Mouse (Mus musculus) testis, adult 2 months (tissue): Measurements from ENCODE around the gene Zfp322a. TPM values are rescaled to one million over a fixed set of nuclear protein-coding genes. Genes with fewer than 3 reads are reported as not detected.
A peak's percentile ranks its signal among the peaks of the same experiment; 100 is the strongest.
"Not testable (repeated sequence)": the region's sequence is repeated elsewhere in the genome, so short reads cannot be mapped to it uniquely, and the experiment has no call there.

Experiments
- H3K27ac ChIP-seq: fragments of 200-500 bp; 2 replicates; pipeline ENCODE4 v1.5.1; 2012; ENCODE audit warnings: low read depth, low read length; ENCODE audit not compliant: control insufficient read depth, insufficient read depth
- H3K27me3 ChIP-seq: fragments of 200-500 bp; 2 replicates; pipeline ENCODE4 v1.6.1; 2012; ENCODE audit warnings: mild to moderate bottlenecking, low read length, moderate library complexity; ENCODE audit not compliant: control insufficient read depth, insufficient read depth
- H3K36me3 ChIP-seq: fragments of 200-500 bp; 2 replicates; pipeline ENCODE4 v1.6.1; 2012; ENCODE audit warnings: mild to moderate bottlenecking, low read length; ENCODE audit not compliant: control insufficient read depth, insufficient read depth
- H3K4me1 ChIP-seq: fragments of 200-500 bp; 2 replicates; pipeline ENCODE4 v1.6.1; 2012; ENCODE audit warnings: low read length; ENCODE audit not compliant: control insufficient read depth, insufficient read depth
- H3K4me3 ChIP-seq: fragments of 200-500 bp; 2 replicates; pipeline ENCODE4 v1.5.1; 2012; ENCODE audit warnings: low read depth, mild to moderate bottlenecking, low read length, moderate library complexity, mixed read lengths; ENCODE audit not compliant: control insufficient read depth
- CTCF ChIP-seq: fragments of 200-500 bp; IDR thresholded peaks from 2 replicates; pipeline ENCODE4 v1.5.1; 2012; ENCODE audit warnings: low read depth, mild to moderate bottlenecking, inconsistent platforms, low read length, moderate library complexity; ENCODE audit not compliant: control insufficient read depth, insufficient read depth, insufficient replicate concordance
- POLR2A ChIP-seq: fragments of 200-500 bp; IDR thresholded peaks from 2 replicates; pipeline ENCODE4 v1.6.1; 2012; ENCODE audit warnings: low read depth, mild to moderate bottlenecking, inconsistent platforms, low read length, moderate library complexity; ENCODE audit not compliant: control insufficient read depth
- polyA plus RNA-seq: library from polyadenylated mRNA; depleted of rRNA; stranded (reverse); fragments of >200 nt; gene quantifications from 2 replicates; pipeline ENCODE4 v1.2.3, GENCODE M21; 2012

Gene Zfp322a
- polyA plus RNA-seq, 1 experiment = 1.8 TPM

GRCm38 (mm10) chr13:23401683-23402527, 32.9 kb upstream of the Zfp322a start:
- Histone ChIP-seq H3K27me3 (no peaks in the 10 kb centered on the region), H3K4me1 (peaks cover 2% of the 10 kb centered on the region; the same call in 1 of the 2 replicates), H3K4me3 (no peak overlapping the region), H3K27ac (no peak overlapping the region), H3K36me3 (no peaks in the 10 kb centered on the region)
- TF ChIP-seq CTCF (peak; percentile 36; the same call in 1 of the 2 replicates), POLR2A (no peak)

GRCm38 (mm10) chr13:23400771-23401682, 32.0 kb upstream of the Zfp322a start:
- peaks cover 8% of the 10 kb centered on the region for H3K4me1 ChIP-seq
- no peak overlapping the region for H3K4me3 ChIP-seq
- H3K27me3 ChIP-seq = peaks cover 3% of the 10 kb centered on the region; the same call in 1 of the 2 replicates
- H3K36me3 ChIP-seq = no peaks in the 10 kb centered on the region
- H3K27ac ChIP-seq = no peak overlapping the region
- TF ChIP-seq POLR2A = no peak
- no peak for TF ChIP-seq CTCF

GRCm38 (mm10) chr13:23396913-23397312, 27.9 kb upstream of the Zfp322a start:
- H3K27me3 ChIP-seq, H3K4me1 ChIP-seq, H3K36me3 ChIP-seq, H3K27ac ChIP-seq: not testable (repeated sequence)
- H3K4me3 ChIP-seq = peak overlapping the region; percentile 48

GRCm38 (mm10) chr13:23396246-23396703, 27.3 kb upstream of the Zfp322a start:
- Histone ChIP-seq H3K4me3 (peak overlapping the region; percentile 84), H3K4me1 (peaks cover 6% of the 10 kb centered on the region), H3K27ac (no peak overlapping the region), H3K27me3 (peaks cover 3% of the 10 kb centered on the region; the same call in 1 of the 2 replicates), H3K36me3 (no peaks in the 10 kb centered on the region)
- no peak for TF ChIP-seq POLR2A
- TF ChIP-seq CTCF = no peak

- H3K4me3 ChIP-seq = peak overlapping the region; percentile 84
- peaks cover 3% of the 10 kb centered on the region; the same call in 1 of the 2 replicates for H3K27me3 ChIP-seq
- H3K4me1 ChIP-seq = peaks cover 6% of the 10 kb centered on the region
- no peaks in the 10 kb centered on the region for H3K36me3 ChIP-seq
- TF ChIP-seq CTCF = no peak
- TF ChIP-seq POLR2A = peak; percentile 23; the same call in 1 of the 2 replicates
- no peak overlapping the region for H3K27ac ChIP-seq
Observed at GRCm38 (mm10) chr13:23395301-23396245, 26.6 kb upstream of the Zfp322a start.

GRCm38 (mm10) chr13:23387548-23387947, 18.5 kb upstream of the Zfp322a start:
- Histone ChIP-seq H3K4me1 (no peaks in the 10 kb centered on the region), H3K4me3 (no peak overlapping the region), H3K36me3 (no peaks in the 10 kb centered on the region), H3K27ac (no peak overlapping the region), H3K27me3 (no peaks in the 10 kb centered on the region)
- TF ChIP-seq CTCF = no peak
- no peak for TF ChIP-seq POLR2A
